Mouse (Mus musculus) frontal cortex, postnatal 14 days (tissue): Measurements from ENCODE around the gene Ankrd61.

ENCODE experiments used
- DNase-seq, 2 experiments: peaks; one replicate each; pipeline ENCODE4 v3.0.0; 2022; ENCODE audit warnings: low spot score in 2 of 2

Gene Ankrd61

GRCm38 (mm10) chr5:143893396-143893795, 4.1 kb downstream of the Ankrd61 start:
- no peak for DNase-seq

DNA sequence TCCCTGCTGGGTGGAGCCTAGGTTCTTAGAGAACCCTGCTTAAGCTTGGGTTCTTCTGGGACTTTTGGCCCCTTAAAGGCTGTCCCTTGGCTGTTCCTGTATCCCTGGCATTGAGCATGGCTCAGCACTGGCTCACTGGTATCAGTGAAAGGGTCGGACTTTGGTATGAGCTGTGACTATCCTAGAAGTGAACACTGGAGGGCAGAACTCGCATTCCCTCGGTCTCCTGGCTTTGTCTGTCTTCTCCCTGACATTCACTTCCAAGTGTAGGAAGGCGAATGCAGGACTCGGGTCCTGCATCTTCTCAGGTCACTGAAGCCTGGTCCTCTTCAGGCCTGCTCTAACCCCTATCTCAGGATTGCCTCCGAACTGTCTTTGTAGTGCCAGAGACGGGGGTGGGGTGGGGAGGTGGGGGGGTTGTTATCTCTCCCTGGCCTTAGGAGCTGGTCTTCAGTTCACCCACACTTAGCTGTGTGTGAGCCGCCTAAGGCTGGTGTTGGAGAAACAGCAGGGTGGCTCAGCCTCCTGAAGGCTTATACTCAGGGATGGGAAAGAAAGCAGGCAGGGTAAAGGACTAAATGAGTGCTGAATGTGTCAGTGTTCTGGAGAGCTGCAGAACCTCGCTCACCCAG, 5.1 kb downstream of the Ankrd61 start:
- no peak for DNase-seq

DNA sequence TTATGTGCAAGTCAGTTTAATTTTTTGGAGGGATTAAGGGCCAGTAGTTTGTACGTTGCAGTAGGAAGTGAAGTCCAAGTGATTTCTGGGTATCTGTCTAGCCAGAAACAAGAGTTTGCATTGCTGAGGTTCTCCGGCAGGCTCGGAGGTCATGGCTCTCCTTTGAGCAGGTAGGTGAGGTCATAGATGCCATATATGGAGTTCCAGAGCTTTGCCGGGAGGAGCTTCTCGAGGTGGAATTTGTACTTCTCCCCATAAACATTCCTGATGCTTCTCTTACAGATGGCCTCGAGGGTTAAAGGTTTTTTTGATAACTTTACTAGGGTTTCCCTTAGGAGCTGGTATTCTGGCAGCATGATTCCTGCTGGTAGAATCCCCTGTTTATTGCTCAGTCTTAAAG, 6.7 kb downstream of the Ankrd61 start:
- DNase-seq, result no peak

- DNase-seq, result no peak
Observed at GRCm38 (mm10) chr5:143885274-143885673, 12.2 kb downstream of the Ankrd61 start.

GRCm38 (mm10) chr5:143874571-143874970, 22.9 kb downstream of the Ankrd61 start:
- DNase-seq, result no peak

DNA sequence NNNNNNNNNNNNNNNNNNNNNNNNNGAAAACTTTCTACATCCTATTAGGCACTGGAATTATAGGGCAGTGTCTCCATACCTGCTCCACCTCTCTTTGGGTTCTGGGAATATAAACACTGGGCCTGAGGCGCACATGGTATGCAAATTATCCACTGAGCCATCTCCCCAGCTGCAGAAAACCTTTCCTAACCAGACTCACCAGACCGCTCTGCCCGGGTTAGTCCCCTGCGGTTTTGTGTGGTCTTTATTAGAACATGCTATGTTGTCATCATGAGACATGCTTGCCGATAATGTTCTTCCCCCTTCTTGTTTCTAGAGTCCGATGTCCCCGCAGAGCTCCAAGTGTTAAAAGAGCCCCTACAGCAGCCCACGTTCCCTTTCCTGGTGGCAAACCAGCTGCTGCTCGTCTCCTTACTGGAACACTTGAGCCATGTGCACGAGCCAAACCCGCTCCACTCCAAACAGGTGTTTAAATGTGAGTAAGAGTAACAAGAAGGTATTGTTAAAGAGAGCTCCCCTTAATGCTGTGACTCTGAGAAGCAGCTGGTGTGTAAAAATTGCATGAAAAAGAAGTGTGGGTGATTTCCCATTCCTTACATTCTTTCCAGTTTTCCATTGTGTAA, 25.8 kb downstream of the Ankrd61 start:
- no peak for DNase-seq
